Mouse (Mus musculus) G1E (cell line): Measurements from ENCODE around the gene Coil.

ENCODE experiments used
- CTCF ChIP-seq: IDR thresholded peaks from 2 replicates; pipeline ENCODE4 v1.5.1; 2012; ENCODE audit warnings: low read depth, low read length, inconsistent platforms, mixed read lengths
- TAL1 ChIP-seq: conservative IDR thresholded peaks from 2 replicates; pipeline ENCODE4 v1.6.1; 2012; ENCODE audit warnings: low read depth, low read length, inconsistent platforms, mixed read lengths

DNA sequence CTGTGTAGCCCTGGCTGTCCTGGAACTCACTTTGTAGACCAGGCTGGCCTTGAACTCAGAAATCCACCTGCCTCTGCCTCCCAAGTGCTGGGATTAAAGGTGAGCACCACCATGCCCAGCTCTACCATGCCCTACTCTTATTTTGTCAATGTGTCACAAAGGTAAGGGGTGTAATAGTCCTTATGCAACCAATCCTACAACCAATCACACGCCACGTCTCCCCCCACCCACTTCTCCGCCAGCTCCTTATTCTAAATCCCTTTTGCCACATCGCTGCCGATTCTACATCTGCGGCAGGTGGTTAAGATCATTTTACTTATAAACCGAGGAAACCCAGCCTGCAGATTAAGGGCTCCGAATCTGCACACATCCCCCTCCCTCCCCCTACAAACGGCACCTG, 37.0 kb upstream of the Coil start:
- no peak for TF ChIP-seq TAL1
- no peak for TF ChIP-seq CTCF
